Mouse (Mus musculus): ENCODE measurements around the gene Nlrc3.

- TF ChIP-seq TAL1 (IDR thresholded peaks at IDR 0.05; ENCODE audit: low read length) = no peak
- TF ChIP-seq GATA1 (IDR thresholded peaks at IDR 0.05; ENCODE audit: low read length) = no peak
Measured at GRCm38 (mm10) chr16:4012882-4013570, 36.6 kb upstream of the Nlrc3 start.

All from erythroblast, embryonic 14.5 days (primary cell).